Mouse (Mus musculus): Measurements from ENCODE around the gene Npb.
"Not testable (repeated sequence)": the region's sequence is repeated elsewhere in the genome, so short reads cannot be mapped to it uniquely, and the experiment has no call there.

The Npb gene

DNA sequence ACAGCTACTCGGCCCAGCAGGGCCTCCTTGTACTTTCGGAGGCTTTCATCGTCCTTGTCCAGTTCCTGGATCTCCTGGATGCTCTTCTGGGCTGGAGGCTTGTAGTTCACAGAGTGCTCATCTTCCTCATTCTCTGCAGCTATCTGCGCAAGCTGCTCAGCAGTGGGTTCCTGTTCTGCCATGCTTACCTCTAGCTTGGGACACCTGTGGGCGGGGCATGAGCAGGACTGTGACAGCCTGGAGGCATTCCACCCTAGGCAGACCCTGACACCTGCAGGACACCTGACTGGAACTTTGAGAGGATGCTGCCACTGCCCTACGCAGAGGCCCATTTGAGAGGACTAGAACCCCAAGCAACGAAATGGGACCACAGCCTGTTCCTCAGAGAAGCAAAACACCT is 28.1 kb upstream of the Npb start:
- peak; percentile 30 to 56 for DNase-seq

DNA sequence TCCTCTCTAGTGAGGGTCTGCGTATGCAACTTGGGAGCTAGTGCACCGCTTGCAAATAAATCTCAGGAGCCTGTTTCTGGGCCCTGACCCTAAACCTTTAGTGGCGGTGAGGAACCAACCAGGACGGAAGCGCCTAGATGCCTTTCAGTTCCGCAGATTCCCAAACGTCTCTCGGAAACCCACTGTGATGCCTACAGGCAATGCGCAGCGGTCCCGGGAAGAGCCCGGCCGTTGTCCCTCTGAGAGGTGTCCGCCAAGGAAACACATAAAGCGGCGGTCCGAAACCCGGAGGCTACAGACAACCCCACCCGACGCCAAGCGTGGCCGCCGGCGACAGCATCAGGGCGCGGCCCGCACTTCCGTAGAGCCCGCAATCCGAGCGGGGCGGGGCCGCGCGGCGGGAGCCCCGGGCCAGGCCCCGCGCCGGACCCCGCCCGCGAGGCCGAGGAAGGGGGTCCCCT is 27.4 kb upstream of the Npb start:
- peak; percentile 51 to 64 for DNase-seq

- peak; percentile 88 to 89 for DNase-seq
Measured at GRCm38 (mm10) chr11:120581490-120582267, 26.6 kb upstream of the Npb start, which contains the start of gene Arhgdia. Gene Arhgdia, minus strand, starts transcription at chr11:120581624.

DNA sequence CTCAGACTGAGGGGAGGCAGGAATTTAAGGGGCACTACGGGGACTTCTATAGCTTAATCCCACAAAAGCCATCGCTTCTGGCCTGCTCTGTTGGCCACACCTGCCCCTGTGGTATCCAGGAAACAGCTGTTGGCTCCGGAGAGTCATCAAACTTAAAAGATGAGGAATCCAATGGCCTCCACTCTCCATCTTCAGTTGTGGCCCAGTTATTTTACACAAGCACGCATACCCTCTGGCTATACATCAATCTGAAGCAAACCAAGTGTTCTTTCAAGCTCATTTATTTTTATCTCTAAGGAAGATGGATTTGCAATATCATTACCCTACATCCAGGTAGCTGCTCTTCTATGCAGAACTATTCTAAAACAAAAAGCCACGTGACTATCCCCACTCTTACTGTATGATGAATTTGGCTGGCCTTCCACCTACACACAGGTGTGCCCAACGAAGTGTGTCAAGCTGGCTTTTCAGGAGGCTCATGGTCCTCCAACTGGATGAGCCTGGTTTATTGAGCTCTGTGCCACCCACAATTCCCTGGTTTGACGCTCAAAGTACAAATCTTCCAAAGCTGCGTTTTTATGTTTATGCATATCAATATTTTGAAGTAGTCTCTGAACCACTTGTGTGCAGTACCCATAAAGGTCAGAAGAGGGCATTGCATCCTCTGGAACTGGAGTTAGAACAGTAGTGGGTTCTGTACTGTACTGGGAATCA is 25.9 kb upstream of the Npb start:
- DNase-seq: peak in 1 of 2 experiments; percentile 40

DNA sequence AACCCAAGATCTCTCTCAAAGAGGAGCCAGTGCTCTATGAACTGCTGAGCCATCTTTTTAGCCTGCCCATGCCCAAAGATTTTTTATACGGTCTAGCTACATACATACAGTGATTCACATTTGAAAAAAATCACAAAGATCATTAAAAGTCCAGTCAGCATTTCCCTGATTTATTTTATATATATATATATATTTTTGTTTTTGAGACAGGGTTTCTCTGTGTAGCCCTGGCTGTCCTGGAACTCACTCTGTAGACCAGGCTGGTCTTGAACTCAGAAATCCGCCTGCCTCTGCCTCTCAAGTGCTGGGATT is 25.3 kb upstream of the Npb start:
- not testable (repeated sequence) for DNase-seq

DNA sequence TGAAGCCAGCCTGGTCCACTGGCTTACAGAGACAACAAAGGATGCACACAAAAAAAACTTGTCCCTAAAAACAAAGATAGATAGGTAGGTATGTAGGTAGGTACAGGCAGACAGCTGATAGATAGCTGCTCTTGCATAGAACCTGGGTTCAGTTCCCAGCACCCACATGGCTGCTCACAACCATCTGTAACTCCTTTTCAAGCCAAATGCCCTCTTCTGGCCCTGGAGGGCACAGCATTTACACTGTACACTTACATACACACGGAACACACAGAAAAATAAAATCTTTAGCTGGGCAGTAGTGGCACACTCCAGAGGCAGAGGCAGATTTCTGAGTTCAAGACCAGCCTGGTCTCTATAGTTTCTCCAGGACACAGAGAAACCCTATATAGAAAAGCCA is 24.3 kb upstream of the Npb start:
- no peak for DNase-seq

- DNase-seq: no peak
Measured at GRCm38 (mm10) chr11:120588531-120588930, 19.7 kb upstream of the Npb start.

- DNase-seq: peak; percentile 24 to 47
Measured at GRCm38 (mm10) chr11:120597240-120598235, 10.7 kb upstream of the Npb start.

DNA sequence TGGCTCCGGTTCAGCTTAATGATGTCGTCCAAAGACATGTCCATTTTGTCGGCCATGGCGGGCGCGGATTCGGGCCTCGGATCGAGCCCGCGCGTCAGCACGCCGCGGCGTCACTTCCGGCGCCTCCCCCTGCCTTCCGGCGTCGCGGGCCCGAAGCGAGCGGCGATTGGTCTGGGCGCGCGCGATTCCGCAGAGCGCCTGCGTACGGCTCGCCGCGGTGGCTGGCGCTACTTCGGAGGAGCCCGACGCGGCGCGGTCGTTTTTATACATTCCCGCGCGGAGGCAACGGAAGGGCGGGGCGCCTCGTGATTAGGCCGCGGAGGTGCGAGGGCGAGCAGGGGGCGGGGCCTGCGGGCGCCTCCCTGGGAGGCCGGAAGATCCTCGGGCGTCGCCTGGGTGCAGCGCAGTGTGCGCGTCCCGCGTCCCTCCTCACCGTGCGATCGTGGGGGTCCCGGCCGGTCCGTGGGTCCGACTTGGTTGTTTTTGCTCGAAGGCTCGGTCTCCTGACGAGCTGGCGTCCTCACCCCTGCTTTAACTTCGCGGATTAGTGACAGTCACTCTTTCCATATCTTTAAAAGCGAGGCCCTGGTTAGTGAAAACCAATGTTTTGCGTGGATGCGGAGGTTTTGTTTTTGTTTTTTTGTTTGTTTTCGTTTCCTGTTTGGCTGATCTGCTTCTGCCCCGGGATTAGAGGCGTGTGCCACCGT is 9.8 kb upstream of the Npb start, which contains the start of the genes Alyref and Anapc11:
Alyref (minus strand) TSS at position 83 of the 707 bp plus-strand sequence.
Anapc11 (plus strand) TSS at position 139 of the 707 bp plus-strand sequence.
- DNase-seq: peak; percentile 93 to 96

DNA sequence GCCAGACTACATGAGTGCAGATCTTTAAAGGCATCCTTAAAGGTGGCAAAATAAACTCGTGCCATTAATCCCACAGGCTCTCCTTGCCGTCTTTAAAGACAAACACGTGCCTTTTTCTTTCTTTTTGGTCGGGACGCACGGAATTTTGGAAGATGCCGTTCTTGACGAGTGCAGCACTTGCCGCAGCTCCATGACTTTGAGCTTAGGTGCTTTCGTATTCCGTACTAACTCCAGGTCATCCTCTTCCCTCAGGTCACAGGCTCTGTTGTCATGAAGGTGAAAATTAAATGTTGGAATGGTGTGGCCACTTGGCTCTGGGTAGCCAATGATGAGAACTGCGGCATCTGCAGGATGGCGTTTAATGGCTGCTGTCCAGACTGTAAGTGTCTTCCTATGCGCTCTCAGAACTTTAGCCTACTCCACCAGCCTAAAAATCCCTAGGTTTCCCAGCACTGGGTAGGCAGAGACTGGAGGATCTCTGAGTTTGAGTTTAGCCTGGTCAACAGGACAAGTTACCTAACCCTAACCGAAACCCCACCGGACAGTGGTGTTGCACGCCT is 9.2 kb upstream of the Npb start:
- no peak for DNase-seq

DNA sequence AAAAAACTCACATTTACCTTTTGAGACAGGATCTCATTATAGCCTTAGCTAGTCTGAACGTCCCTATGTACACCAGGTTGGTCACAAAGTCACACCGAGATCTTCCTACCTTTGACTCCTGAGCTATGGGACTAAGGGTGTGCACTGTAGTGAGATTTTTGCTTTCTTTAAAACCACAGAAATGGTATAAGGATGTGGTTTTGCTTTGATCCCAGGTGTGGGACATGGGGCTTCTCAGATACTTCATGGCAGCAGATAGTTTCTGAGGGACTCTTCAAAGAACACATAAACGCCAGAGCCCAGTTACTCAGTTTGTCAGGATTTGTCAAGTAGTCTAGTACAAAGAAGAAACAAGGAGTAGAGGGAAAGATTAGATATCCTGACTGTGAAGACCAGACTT is 7.6 kb upstream of the Npb start:
- DNase-seq: no peak

- DNase-seq: no peak
Measured at GRCm38 (mm10) chr11:120603545-120603944, 4.7 kb upstream of the Npb start.

DNA sequence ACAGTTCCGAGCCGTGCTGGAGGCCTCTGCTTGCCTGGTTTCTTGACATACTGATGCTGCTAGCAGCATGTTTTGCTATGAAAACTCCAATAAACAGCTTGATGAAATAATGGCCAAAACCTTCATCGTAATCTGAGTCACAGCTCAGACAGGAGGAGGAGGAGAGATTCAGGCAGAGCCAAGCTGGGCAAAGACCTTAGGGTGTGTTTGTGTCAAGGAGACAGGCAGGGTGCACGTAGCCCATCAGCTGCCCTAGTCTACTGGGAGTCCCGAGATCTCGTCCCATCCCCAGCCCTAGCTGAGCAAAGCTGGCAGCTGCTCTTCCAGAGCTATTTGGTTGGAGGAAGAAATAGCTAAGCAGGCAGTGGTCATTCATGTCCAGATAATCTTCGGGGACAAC is 2.6 kb upstream of the Npb start:
- DNase-seq: no peak

DNA sequence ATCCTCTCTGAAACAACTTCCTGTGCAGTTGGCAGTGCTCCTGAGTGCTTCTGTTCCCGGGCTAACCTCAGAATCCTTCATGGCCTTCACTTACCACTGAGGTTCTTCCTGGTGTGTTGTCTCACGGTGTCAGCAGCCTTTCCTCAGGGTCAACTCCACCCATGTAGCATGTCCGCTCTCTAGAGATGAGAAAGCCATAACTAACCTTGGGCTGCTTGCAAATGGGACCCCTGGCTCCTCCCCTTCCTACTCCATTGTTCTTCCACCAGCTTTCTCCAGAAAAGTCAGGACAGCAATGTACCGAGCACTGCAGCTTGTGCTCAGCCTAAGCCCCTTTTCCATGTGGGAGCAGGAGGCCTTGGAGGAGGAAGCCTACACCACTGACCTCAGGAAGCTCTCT is 1.5 kb upstream of the Npb start:
- DNase-seq: no peak

- DNase-seq: no peak
Measured at GRCm38 (mm10) chr11:120609250-120609649, 973 bp downstream of the Npb start.

GRCm38 (mm10) chr11:120610477-120611046 is 2.3 kb downstream of the Npb start:
- DNase-seq: no peak

- peak; percentile 77 to 79 for DNase-seq
Measured at GRCm38 (mm10) chr11:120612763-120613162, 4.5 kb downstream of the Npb start.

DNA sequence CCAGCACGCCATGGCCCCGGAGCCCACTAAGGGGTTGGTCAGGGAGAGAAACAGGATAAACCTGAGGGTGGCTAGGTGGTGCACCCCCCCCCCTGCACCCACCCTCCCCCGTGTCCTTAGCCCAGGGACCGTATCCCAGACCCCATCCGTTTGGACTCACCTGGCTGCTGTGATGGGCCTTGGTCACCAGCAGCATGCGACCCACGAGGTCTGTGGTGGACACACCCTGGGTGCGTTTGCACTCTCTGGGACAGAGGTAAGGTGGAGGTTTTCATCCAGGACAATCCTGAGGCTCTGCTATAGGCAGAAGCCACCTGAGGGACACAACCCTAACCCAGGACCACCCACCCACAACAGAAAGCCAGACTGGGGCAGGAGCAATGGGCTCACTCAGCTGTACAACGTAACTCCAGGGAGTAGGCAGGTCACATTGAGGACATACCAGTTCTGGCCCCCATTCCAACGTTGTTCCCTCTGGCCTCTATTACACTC is 5.2 kb downstream of the Npb start:
- no peak for DNase-seq

- DNase-seq: peak in 1 of 2 experiments; percentile 6
Measured at GRCm38 (mm10) chr11:120613976-120614375, 5.7 kb downstream of the Npb start.

DNA sequence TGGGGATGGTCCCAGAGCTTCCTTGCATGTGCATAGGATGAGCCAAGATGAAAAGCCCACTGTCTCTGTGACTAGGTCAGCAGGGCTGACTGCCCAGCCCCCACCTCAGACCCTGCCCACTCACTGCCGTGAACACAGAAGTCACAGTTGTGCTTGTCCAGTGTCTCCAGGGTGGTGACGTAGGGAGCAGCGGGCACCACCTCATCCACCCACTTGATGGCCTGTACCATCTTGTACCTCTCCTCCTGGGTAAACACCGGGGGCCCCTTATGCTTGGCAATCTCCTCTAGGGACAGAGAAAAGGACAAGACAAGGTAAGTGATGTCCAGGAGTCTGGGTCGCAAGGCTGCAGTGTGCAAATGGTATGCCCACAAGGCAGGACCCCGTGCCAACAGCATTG is 6.9 kb downstream of the Npb start:
- no peak for DNase-seq

DNA sequence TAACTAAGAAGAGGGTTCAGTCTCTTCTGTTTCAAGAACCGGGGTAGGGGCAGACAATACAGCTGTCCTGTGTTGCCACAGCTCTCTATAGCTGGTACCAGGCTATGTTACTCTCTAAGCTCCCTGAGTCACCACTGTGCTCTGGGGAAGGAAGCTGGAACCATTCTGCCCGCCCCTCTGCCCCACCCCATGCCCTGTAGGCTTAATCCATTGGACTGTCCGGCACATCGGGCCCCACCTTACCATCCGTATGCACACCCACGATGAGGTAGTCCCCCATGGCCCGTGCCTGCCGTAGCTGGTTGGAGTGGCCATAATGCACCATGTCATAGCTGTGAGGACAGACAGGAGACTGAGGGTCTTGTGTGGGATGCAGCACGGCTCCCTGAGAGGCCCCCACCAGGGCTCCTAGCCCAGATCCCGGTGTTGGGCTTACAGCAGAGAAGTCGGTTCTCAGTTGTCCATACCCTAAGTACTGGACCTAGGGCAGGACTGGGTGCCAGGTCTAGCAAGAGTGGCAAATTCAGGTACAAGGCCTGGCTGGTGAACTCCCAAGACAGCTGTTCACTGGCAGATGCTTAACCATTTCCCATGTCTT is 7.4 kb downstream of the Npb start:
- DNase-seq: peak in 1 of 2 experiments; percentile 8

Data from thymus, postnatal 36 days (tissue).